Mouse (Mus musculus) urinary bladder, postnatal 25 days (tissue): Measurements from ENCODE around the gene Vps37c.
A peak's percentile ranks its signal among the peaks of the same experiment; 100 is the strongest.

ENCODE experiments used
- DNase-seq: peaks from one replicate; pipeline ENCODE4 v3.0.0; 2022; ENCODE audit warnings: low spot score

Vps37c gene

GRCm38 (mm10) chr19:10740641-10741440 lies 52.3 kb downstream of the Vps37c start:
- DNase-seq, result peak; percentile 33

- no peak for DNase-seq
These were observed 53.6 kb downstream of the Vps37c start for GRCm38 (mm10) chr19:10742145-10742544.

- DNase-seq, result no peak
These were observed 54.0 kb downstream of the Vps37c start for GRCm38 (mm10) chr19:10742565-10742964.

GRCm38 (mm10) chr19:10747182-10747581 lies 58.6 kb downstream of the Vps37c start:
- DNase-seq, result no peak

GRCm38 (mm10) chr19:10747718-10748117 lies 59.2 kb downstream of the Vps37c start:
- DNase-seq, result no peak

GRCm38 (mm10) chr19:10748401-10749102 lies 60.0 kb downstream of the Vps37c start:
- DNase-seq, result no peak

GRCm38 (mm10) chr19:10749295-10749694 lies 60.8 kb downstream of the Vps37c start:
- no peak for DNase-seq

GRCm38 (mm10) chr19:10750161-10750560 lies 61.6 kb downstream of the Vps37c start:
- no peak for DNase-seq

GRCm38 (mm10) chr19:10751607-10752006 lies 63.1 kb downstream of the Vps37c start:
- DNase-seq, result no peak

GRCm38 (mm10) chr19:10752106-10752505 lies 63.6 kb downstream of the Vps37c start:
- no peak for DNase-seq

- no peak for DNase-seq
These were observed 64.1 kb downstream of the Vps37c start for GRCm38 (mm10) chr19:10752646-10753045.

GRCm38 (mm10) chr19:10757125-10757524 lies 68.6 kb downstream of the Vps37c start:
- no peak for DNase-seq

GRCm38 (mm10) chr19:10757526-10757925 lies 69.0 kb downstream of the Vps37c start:
- DNase-seq, result no peak

- DNase-seq, result no peak
These were observed 70.2 kb downstream of the Vps37c start for GRCm38 (mm10) chr19:10758708-10759107.

- DNase-seq, result no peak
These were observed 71.0 kb downstream of the Vps37c start for GRCm38 (mm10) chr19:10759525-10759924.

GRCm38 (mm10) chr19:10759983-10760831 lies 71.7 kb downstream of the Vps37c start:
- DNase-seq, result no peak

GRCm38 (mm10) chr19:10761794-10762415 lies 73.4 kb downstream of the Vps37c start:
- DNase-seq, result no peak

GRCm38 (mm10) chr19:10762468-10762867 lies 73.9 kb downstream of the Vps37c start:
- DNase-seq, result no peak

- DNase-seq, result no peak
These were observed 75.0 kb downstream of the Vps37c start for GRCm38 (mm10) chr19:10763381-10764031.
